Mouse (Mus musculus) adipocyte (in vitro differentiated cells): ENCODE measurements around the gene Rybp.

Source experiments
- DNase-seq: peaks from one replicate; pipeline ENCODE4 v3.0.0-alpha.2; 2016; ENCODE audit warnings: low spot score

Gene Rybp

GRCm38 (mm10) chr6:100288016-100288729 is 888 bp upstream of the Rybp start:
- DNase-seq: no peak

GRCm38 (mm10) chr6:100286573-100287333 is 532 bp downstream of the Rybp start:
- peak; percentile 66 for DNase-seq

DNA sequence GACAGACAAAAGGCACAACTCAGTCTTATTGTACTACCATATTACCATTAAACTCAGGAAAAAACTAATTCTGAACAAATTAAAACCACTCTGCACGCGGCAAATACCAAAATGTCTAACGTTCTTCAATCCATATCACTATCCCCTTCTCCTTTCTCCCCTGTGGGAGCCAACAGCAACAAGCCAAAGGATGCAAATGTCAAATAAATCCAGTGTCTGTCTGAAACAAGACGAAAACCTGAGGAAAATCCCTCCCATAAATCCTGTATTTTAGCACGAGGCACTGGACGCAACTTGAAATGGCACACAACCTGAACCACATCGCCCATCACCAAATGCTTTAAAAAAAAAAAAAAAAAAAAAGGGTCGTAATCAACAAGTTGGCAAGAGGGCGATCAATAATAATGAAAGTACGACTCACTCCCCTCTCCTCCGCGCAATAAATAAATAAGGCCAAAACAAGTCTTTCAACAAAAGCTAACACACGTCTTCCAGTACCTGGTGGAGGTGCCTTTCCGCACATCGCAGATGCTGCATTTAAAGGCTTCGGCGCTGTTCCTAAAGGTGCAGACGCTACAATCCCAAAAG is 1.2 kb downstream of the Rybp start:
- peak; percentile 28 for DNase-seq

- DNase-seq: no peak
Measured at GRCm38 (mm10) chr6:100278841-100279240, 8.4 kb downstream of the Rybp start.

- no peak for DNase-seq
Measured at GRCm38 (mm10) chr6:100276344-100276743, 10.9 kb downstream of the Rybp start.

GRCm38 (mm10) chr6:100275643-100276042 is 11.6 kb downstream of the Rybp start:
- DNase-seq: no peak

GRCm38 (mm10) chr6:100273556-100273955 is 13.7 kb downstream of the Rybp start:
- no peak for DNase-seq

- DNase-seq: no peak
Measured at GRCm38 (mm10) chr6:100271992-100272391, 15.3 kb downstream of the Rybp start.

DNA sequence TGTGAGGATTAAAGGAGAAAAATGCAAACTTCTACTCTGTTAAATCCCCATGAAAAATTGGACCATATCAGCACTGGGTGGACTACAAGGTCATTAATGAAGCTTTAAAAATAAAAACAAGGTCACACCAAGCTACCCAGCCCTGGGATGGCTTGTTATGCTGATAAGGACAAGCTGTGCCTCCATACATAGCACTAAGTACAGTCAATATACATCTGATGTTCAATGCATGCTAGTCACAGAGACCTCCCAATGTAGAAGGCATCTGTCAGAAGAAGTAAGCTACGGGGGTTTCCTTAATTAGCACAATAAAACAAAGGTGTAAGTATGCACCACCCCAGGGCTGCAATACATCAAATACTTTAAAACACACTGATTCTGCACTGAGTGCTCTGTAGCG is 16.5 kb downstream of the Rybp start:
- DNase-seq: no peak

- DNase-seq: no peak
Measured at GRCm38 (mm10) chr6:100259607-100260006, 27.7 kb downstream of the Rybp start.

DNA sequence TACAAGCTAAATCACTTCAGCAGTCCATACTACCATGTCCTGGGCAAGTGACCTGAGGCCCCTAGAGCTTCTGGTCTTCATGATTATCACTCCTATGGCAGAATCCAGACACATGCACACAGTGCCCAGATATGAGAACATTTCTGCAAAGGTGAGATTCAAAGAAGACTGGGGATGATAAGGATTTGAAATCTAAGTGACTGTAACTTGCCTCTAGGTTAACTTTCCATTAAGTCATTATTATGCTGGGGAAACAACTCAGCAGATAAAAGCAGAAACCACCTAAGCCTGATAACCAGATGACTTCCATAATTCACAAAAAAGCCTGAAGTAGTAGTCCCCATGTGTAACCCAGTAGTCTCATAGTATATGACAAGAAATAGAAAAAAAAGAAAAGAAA is 29.0 kb downstream of the Rybp start:
- no peak for DNase-seq

- DNase-seq: peak; percentile 47
Measured at GRCm38 (mm10) chr6:100255411-100255810, 31.9 kb downstream of the Rybp start.

GRCm38 (mm10) chr6:100254671-100255070 is 32.6 kb downstream of the Rybp start:
- no peak for DNase-seq

- DNase-seq: no peak
Measured at GRCm38 (mm10) chr6:100244474-100244873, 42.8 kb downstream of the Rybp start.

DNA sequence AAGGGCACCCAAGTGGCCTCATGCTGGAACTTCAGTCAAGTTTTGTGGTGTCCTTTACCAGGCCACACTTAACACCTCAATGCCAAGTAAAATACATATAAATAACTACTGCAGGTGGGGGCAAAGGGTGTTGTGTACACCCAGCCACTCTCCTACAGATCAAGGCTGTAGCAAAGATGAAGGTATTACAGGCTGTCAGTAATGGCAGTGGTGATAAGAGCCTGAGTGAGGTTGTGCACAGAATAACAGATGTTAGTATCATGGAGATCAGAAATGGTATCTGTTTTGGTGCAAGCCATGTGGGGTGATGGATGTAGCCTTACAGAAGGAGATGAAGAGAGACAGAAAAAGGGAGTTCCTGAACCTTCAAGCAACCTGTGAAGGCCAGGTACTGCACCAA is 52.2 kb downstream of the Rybp start:
- no peak for DNase-seq

DNA sequence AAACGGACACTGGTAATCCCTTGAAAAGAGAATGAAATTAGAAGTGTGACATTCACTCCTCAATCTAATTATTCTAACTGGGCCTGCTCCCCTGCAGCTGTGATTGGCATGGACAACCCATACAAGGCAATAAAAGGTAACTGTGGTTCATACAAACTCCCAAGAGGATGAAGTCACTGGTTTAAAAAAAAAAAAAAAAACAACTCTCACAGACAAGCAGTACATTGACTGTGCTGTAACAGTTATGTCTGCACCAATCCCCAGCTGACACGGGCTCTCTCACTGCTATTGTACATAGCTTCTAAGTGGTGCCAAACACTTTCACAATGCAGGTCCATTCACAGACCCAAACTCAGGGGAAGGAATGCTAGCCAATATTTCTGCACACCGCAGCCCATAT is 53.8 kb downstream of the Rybp start:
- DNase-seq: peak; percentile 72

GRCm38 (mm10) chr6:100233061-100233460 is 54.2 kb downstream of the Rybp start:
- no peak for DNase-seq

DNA sequence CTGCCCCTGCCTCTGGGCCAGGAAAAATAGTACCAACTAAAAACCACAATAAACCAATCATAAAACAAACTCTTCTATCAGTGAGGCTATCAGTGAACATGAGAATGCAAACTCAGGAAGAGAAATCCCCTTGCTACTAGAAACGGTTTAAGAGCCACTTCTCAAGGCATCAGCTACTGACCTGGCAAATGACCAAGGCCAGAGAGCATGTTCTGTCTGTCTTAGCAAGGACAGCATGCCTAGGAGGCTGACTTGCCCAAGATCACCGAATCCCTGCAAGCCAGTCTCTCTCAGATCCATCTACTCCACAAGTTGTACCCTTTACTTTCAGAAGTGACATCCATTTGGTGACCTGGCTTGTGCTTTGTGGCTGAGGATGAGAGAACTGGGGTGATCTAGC is 61.1 kb downstream of the Rybp start:
- DNase-seq: peak; percentile 67

DNA sequence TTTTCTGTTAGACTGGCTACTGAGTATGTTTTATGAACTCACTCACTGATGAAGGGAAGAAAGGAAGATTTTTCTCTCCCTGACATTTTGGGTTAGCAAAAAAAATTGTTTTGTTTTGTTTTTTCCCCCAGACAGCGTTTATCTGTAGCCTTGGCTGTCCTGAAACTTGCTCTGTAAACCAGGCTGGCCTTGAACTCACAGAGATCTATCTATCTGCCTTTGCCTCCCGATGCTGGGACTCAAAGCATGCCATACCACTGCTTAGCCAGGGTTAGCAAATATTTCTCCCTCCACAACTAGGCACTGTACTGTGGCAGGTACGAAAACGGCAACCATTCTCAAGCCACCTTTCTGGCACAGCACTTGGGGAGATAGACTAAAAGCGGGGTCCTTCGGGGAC is 63.4 kb downstream of the Rybp start:
- DNase-seq: no peak

DNA sequence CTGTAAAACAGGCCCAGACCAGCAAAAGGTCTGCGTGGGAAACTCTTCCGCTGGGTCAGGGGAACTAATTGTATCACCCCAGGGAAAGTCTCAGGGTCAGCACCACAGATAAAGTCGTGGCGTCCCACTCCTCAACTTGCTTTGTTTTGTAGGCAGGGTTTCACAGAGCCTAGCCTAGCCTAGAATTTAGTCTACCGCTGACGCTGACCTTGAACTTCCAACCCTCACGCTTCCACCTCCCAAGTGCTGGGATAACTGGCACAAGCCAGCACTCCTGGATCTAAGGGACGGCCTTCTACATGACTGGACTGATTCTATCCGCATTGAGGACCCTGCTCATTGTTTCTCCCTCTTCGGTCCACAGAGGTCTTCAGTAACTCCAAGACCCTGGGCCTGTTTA is 63.9 kb downstream of the Rybp start:
- no peak for DNase-seq

DNA sequence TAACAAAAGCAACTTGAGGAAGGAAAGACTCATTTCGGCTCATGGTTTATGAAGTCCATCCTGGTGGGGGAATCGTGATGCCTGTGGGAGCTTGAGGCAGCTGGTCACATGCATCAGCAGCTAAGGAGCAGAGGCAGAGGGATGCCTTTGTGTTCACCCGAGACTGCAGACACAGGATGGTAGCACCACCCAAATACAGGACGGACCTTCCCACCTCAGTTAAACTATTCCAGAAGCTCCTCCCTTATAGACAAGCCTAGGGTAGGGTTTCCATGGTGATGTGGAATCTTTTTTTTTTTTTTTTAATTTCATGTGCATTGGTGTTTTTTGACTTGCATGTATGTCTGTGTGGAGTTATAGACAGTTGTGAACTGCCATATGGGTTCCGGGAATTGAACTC is 64.4 kb downstream of the Rybp start:
- DNase-seq: no peak

DNA sequence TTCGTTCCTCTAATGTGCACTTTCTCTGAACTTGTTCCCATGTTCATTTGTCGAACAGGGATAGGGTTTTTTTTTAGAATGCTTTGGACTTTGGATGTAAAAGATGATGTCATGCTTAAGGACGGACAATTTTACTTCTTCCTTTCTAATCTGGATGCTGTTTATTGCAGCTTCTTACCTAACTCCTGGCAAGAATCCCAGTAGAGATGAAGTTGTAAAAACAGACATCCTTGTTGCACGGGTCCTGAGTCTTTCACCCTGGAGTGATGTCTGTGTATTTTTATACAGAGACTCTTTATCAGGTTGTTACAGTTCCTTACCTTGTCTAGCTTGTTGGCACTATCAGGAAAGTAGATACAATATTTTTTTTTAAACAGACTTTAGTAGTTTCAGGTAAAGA is 65.5 kb downstream of the Rybp start:
- DNase-seq: peak; percentile 40

DNA sequence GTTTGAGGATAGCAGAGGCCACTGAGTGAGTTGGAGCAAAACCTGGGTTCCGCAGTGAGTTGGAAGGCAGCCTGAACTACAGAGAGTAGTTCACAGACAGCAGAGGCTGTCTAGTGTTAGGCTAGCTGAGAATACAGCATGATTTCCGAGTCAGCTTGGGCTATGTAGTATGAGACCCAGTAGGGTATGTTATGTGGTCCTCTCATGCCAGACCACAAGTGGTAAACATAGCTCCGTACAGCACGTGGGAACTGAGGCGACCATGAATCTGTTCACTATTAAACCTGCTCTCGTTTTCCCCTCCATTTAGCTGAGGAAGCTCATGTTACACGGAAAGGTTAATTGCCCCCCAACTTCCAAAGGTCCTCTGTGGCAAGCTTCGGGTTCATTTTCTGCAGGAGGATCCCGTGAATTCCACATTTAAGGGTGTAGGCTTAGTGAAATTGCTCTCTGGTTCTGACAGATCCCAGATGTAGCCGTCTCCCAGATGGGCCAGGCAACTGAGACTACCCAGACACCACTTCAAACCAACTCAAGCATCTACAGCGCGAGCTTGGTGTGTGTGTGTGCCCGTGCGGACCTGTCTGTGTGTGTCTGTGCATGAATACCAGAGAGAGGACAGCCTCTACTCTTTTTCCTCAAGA is 66.2 kb downstream of the Rybp start:
- no peak for DNase-seq
